In the genomic region with DNA sequence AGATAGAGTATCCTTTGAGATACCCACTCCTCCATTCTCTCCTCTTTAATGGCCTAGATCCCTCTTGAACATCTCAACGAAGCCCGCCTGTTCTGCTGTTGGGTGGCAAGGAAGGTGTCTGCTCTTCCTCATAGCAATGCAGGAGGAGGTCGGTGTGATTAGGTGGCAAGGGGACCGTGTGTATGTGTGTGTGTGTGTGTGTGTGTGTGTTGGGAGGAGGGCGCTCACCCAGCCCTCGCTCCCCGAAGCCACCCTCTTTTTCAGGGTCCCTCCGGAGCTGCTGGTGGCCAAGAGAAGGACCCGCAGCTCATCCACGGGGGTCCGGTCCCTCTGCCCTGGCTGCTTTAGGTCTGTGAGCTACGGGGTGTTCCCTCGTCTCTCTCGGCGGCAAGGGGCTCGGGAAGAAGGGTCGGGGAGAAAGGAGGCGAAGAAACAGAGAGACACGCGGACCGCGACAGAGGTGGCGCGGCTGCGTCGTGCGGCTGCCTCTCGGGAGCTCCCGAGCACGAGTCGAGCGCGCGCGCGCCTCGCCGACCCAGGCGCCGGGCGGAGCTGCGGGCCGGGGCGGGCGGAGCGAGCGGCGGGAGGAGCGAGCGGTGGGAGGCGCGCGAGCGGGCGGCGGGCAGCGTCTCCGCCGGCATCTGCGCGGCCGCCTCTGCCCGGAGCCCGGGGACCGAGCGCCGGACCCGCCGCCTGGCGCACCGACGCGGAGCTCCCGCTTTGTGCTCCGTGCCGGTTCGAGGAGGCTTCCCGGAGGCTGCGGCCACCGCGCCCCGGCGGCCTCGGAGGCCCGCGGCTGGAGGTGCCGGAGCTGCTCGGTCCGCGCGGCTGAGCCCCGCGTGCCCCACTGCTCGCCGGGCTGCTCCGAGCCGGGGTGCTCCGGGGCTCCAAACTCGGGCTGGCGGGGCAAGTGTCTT, we compare ENCODE assay signal across 8 mouse cellular contexts. TPM values are rescaled to one million over a fixed set of nuclear protein-coding genes. Genes with fewer than 3 reads are reported as not detected.
DNase-seq lines count a peak whose midpoint lies in the region; ATAC-seq and TF ChIP-seq lines count a peak whose summit lies in the region.

A gene (plus strand): TSS at position 547 of the 917 bp plus-strand sequence.

- peak; percentile 65 for ATAC-seq in activated CD4-positive, CD25-positive, alpha-beta regulatory T cell, adult 4 months
- ATAC-seq in hindbrain, embryonic 15.5 days (ENCODE audit: low FRiP score, low read depth), result peak; percentile 91
- peak; percentile 68 for ATAC-seq in megakaryocyte, adult 5-6 weeks (ENCODE audit: poor library complexity, severe bottlenecking)

- WGBS in hindbrain, embryonic 15.5 days, result under 1% methylated on average over 63 of the region's 100 CpGs

- no peaks in the 10 kb centered on the region for H3K9me3 ChIP-seq in hindbrain, embryonic 15.5 days

- peaks cover 40% of the 10 kb centered on the region for H3K4me1 ChIP-seq in hindbrain, embryonic 15.5 days (replicated peaks)

- H3K4me3 ChIP-seq in gastrocnemius, adult 2 months, result peak within 1 kb of the TSS; percentile 94
- H3K4me3 ChIP-seq in hindbrain, embryonic 15.5 days, result peak within 1 kb of the TSS; percentile 92

- peak within 1 kb of the TSS; percentile 87 for H3K4me2 ChIP-seq in hindbrain, embryonic 15.5 days

- no peaks in the 10 kb centered on the region for H3K36me3 ChIP-seq in hindbrain, embryonic 15.5 days

- intact Hi-C loops in gastrocnemius, adult 2 months (cut with DNase I), result loop anchor here (5.0 kb wide), 1 partner anchor 165 kb away; no protein-coding TSS in a partner anchor

- peak; percentile 87 to 94 for DNase-seq in cerebellum, postnatal 25 days
- DNase-seq in gastrocnemius, adult 2 months, result peak; percentile 90
- peak in 1 of 2 experiments; percentile 77 for DNase-seq in left cerebral cortex, adult 8-10 months (ENCODE audit: low spot score in 2 of 2)
- peak; percentile 88 for DNase-seq in right cerebral cortex, adult 18-20 months
- DNase-seq in urinary bladder, postnatal 25 days (ENCODE audit: low spot score), result peak; percentile 76

- no peaks in the 10 kb centered on the region for H3K27me3 ChIP-seq in hindbrain, embryonic 15.5 days

- TF ChIP-seq CTCF in gastrocnemius, adult 2 months (IDR thresholded peaks at IDR 0.05), result no peak

- H3K27ac ChIP-seq in gastrocnemius, adult 2 months, result peak within 1 kb of the TSS; percentile 82
- H3K27ac ChIP-seq in hindbrain, embryonic 15.5 days (replicated peaks), result peak within 1 kb of the TSS; percentile 95

- peak within 1 kb of the TSS; percentile 88 for H3K9ac ChIP-seq in hindbrain, embryonic 15.5 days

RNA-seq across cellular contexts. Expression of the gene that starts here (rescaled TPM):
- polyA plus RNA-seq in activated CD4-positive, CD25-positive, alpha-beta regulatory T cell, adult 4 months (2017; shearing (Covaris generic)), result 1 to 10 TPM; 5.3 to 7.3 TPM
- 1 to 10 TPM; 4.0 to 4.4 TPM for total RNA-seq in gastrocnemius, adult 2 months (2021)
- polyA plus RNA-seq in hindbrain, embryonic 15.5 days (2015; fragmentation: Nextera tagmentation; extraction: Ambion mirVana), result 92.7 and 104 TPM in 2 replicates
- 100 to 1,000 TPM; 217 to 260 (median 233) TPM for total RNA-seq in left cerebral cortex, adult 8-10 months (2022)
- total RNA-seq in megakaryocyte, adult 5-6 weeks (2015), result 24.4 TPM in 2 replicates
- 30.8 and 39.0 TPM in 2 replicates for total RNA-seq in megakaryocyte, adult 5-6 weeks (2017)

Comparison
In these comparisons a context has a peak if more than half of its experiments do, and no peak if none do; other contexts are left out.
1. RNA of the gene that starts here (total RNA-seq): 217 to 260 TPM in left cerebral cortex, adult 8-10 months; 24.4 to 39.0 TPM in megakaryocyte, adult 5-6 weeks and 4.0 to 4.4 TPM in gastrocnemius, adult 2 months; every median in the first group is over 4 times any median in the second.
2. RNA of the gene that starts here (polyA plus RNA-seq): 92.7 to 104 TPM in hindbrain, embryonic 15.5 days; 5.3 to 7.3 TPM in activated CD4-positive, CD25-positive, alpha-beta regulatory T cell, adult 4 months; every median in the first group is over 10 times any median in the second.
3. Peak in every context shown above with its lines, with median percentiles within 50 percentile points of each other: ATAC-seq.